Mouse (Mus musculus) thymus, adult 2 months (tissue): ENCODE measurements around the gene Ctnnal1. TPM values are rescaled to one million over a fixed set of nuclear protein-coding genes. Genes with fewer than 3 reads are reported as not detected.

Experiments used
- DNase-seq: peaks from one replicate; pipeline ENCODE4 v3.0.0; 2021
- H3K27ac ChIP-seq: fragments of 200-500 bp; 2 replicates; pipeline ENCODE4 v1.5.1; 2012; ENCODE audit warnings: low read length, control low read depth; ENCODE audit not compliant: control insufficient read depth, insufficient read depth
- H3K27me3 ChIP-seq: fragments of 200-500 bp; 2 replicates; pipeline ENCODE4 v1.6.1; 2012; ENCODE audit warnings: mild to moderate bottlenecking, low read length, moderate library complexity, mixed read lengths; ENCODE audit not compliant: control insufficient read depth, insufficient read depth
- H3K36me3 ChIP-seq: fragments of 200-500 bp; 2 replicates; pipeline ENCODE4 v1.6.1; 2012; ENCODE audit warnings: mild to moderate bottlenecking, low read length, moderate library complexity; ENCODE audit not compliant: control insufficient read depth, insufficient read depth
- H3K4me1 ChIP-seq: fragments of 200-500 bp; replicated peaks from 2 replicates; pipeline ENCODE4 v1.6.1; 2012; ENCODE audit warnings: low read length; ENCODE audit not compliant: control insufficient read depth, insufficient read depth
- H3K4me3 ChIP-seq: fragments of 200-500 bp; 2 replicates; pipeline ENCODE4 v1.5.1; 2012; ENCODE audit warnings: mild to moderate bottlenecking, low read length, control low read depth, moderate library complexity; ENCODE audit not compliant: control insufficient read depth, insufficient read depth
- CTCF ChIP-seq: fragments of 200-500 bp; IDR thresholded peaks from 2 replicates; pipeline ENCODE4 v1.5.1; 2012; ENCODE audit warnings: mild to moderate bottlenecking, control low read depth, low read length, moderate library complexity, borderline replicate concordance; ENCODE audit not compliant: control insufficient read depth, poor library complexity, insufficient read depth; ENCODE audit errors: extremely low read depth
- POLR2A ChIP-seq: fragments of 200-500 bp; IDR thresholded peaks from 2 replicates; pipeline ENCODE4 v1.6.1; 2012; ENCODE audit warnings: mild to moderate bottlenecking, low read length, control low read depth, moderate library complexity; ENCODE audit not compliant: control insufficient read depth, poor library complexity, insufficient read depth; ENCODE audit errors: extremely low read depth
- WGBS: fragments of 180-500 bp; shearing (Covaris S2); methylation state at CpG from one replicate; pipeline ENCODE4 v1.1.7; 2018; 5-methylcytosine and 5-hydroxymethylcytosine counted together
- polyA plus RNA-seq: library from polyadenylated mRNA; depleted of rRNA; stranded (reverse); fragments of >200 nt; gene quantifications from 2 replicates; pipeline ENCODE4 v1.2.3, GENCODE M21; 2012

Gene Ctnnal1
- polyA plus RNA-seq, 1 experiment, result 5.0 TPM

GRCm38 (mm10) chr4:56865971-56866370 lies 983 bp upstream of the Ctnnal1 start:
- Histone ChIP-seq H3K36me3 (no peaks in the 10 kb centered on the region), H3K4me1 (peaks cover 4% of the 10 kb centered on the region), H3K4me3 (no peak overlapping the region), H3K27me3 (no peaks in the 10 kb centered on the region), H3K27ac (no peak overlapping the region)
- TF ChIP-seq CTCF, result no peak
- TF ChIP-seq POLR2A, result no peak
- DNase-seq, result no peak
- WGBS, result 87% methylated on average over 4 of the region's 4 CpGs

- TF ChIP-seq CTCF (no peak), POLR2A (no peak)
- H3K4me1 ChIP-seq, result peaks cover 4% of the 10 kb centered on the region
- under 1% methylated on average over 49 of the region's 49 CpGs for WGBS
- H3K4me3 ChIP-seq, result peak overlapping the region; percentile 54
- H3K27me3 ChIP-seq, result no peaks in the 10 kb centered on the region
- no peak overlapping the region for H3K27ac ChIP-seq
- no peak for DNase-seq
- H3K36me3 ChIP-seq, result no peaks in the 10 kb centered on the region
Observed at GRCm38 (mm10) chr4:56864417-56865001, 479 bp downstream of the Ctnnal1 start.

GRCm38 (mm10) chr4:56864016-56864415 lies 972 bp downstream of the Ctnnal1 start:
- Histone ChIP-seq H3K4me3 (peak overlapping the region; percentile 54), H3K27ac (no peak overlapping the region), H3K36me3 (no peaks in the 10 kb centered on the region), H3K4me1 (peaks cover 4% of the 10 kb centered on the region), H3K27me3 (no peaks in the 10 kb centered on the region)
- no peak for TF ChIP-seq CTCF
- no peak for TF ChIP-seq POLR2A
- WGBS, result 53% methylated on average over 4 of the region's 4 CpGs
- no peak for DNase-seq

- Histone ChIP-seq H3K4me3 (no peak overlapping the region), H3K36me3 (no peaks in the 10 kb centered on the region), H3K4me1 (peaks cover 4% of the 10 kb centered on the region), H3K27me3 (no peaks in the 10 kb centered on the region), H3K27ac (no peak overlapping the region)
- WGBS, result 97% methylated on average over 4 of the region's 4 CpGs
- TF ChIP-seq POLR2A (no peak), CTCF (no peak)
- no peak for DNase-seq
Observed at GRCm38 (mm10) chr4:56861551-56861950, 3.4 kb downstream of the Ctnnal1 start.

GRCm38 (mm10) chr4:56858733-56859132 lies 6.3 kb downstream of the Ctnnal1 start:
- DNase-seq, result no peak
- no peak for TF ChIP-seq CTCF
- 93% methylated on average over 9 of the region's 9 CpGs for WGBS
- Histone ChIP-seq H3K27ac (no peak overlapping the region), H3K36me3 (no peaks in the 10 kb centered on the region), H3K27me3 (no peaks in the 10 kb centered on the region), H3K4me3 (no peak overlapping the region), H3K4me1 (no peaks in the 10 kb centered on the region)

GRCm38 (mm10) chr4:56856371-56856949 lies 8.5 kb downstream of the Ctnnal1 start:
- H3K27me3 ChIP-seq, result no peaks in the 10 kb centered on the region
- DNase-seq, result no peak
- no peaks in the 10 kb centered on the region for H3K4me1 ChIP-seq
- TF ChIP-seq CTCF, result no peak
- TF ChIP-seq POLR2A, result no peak
- H3K36me3 ChIP-seq, result no peaks in the 10 kb centered on the region
- WGBS, result 92% methylated on average over 8 of the region's 8 CpGs
- no peak overlapping the region for H3K4me3 ChIP-seq
- no peak overlapping the region for H3K27ac ChIP-seq

- 95% methylated on average over 5 of the region's 5 CpGs for WGBS
- no peaks in the 10 kb centered on the region for H3K4me1 ChIP-seq
Observed at GRCm38 (mm10) chr4:56855935-56856334, 9.1 kb downstream of the Ctnnal1 start.

More at GRCm38 (mm10) chr4:56855935-56856334, 9.1 kb downstream of the Ctnnal1 start:
- TF ChIP-seq POLR2A, result no peak
- no peak for TF ChIP-seq CTCF
- Histone ChIP-seq H3K36me3 (no peaks in the 10 kb centered on the region), H3K27ac (no peak overlapping the region), H3K4me3 (no peak overlapping the region), H3K27me3 (no peaks in the 10 kb centered on the region)
- no peak for DNase-seq
